Mouse (Mus musculus) heart, postnatal 0 days (tissue): ENCODE results near the gene Zfp598.

ENCODE experiments used
- CTCF ChIP-seq: IDR thresholded peaks from 2 replicates; pipeline ENCODE4 v1.5.1; 2016; ENCODE audit warnings: antibody characterized with exemption, control low read depth, low read depth
- EP300 ChIP-seq: IDR thresholded peaks from 2 replicates; pipeline ENCODE4 v1.6.1; 2016; ENCODE audit warnings: antibody characterized with exemption, low read depth

DNA sequence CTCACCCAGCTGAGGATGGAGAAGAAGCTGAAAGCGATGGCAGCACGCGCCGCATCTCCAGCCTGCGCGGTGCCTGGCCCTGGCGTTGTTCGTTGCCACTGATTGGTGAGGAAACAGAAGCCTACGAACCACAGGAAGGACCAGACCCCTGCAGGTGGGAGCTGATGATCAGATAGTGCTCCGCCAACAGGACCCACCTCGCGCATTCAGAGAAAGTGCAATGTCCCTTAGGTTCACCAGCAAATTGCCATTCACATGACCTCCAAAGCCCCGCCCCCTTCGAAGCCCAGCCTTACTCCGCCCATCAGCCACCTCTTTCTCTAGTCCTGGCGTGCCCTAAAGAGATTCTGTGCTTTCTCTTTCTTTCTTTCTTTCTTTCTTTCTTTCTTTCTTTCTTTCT is 17.0 kb downstream of the Zfp598 start:
- no peak for TF ChIP-seq CTCF
- TF ChIP-seq EP300 = no peak
